In genomic region chr5:132355935-132356334, GRCm38 (mm10) we compare ENCODE assay signal across 13 mouse cellular contexts.
"Had no signal": no experiment of that assay in that cellular context is flagged by ENCODE, and none has a peak within 500 bp of the region (broad histone marks: within the 10 kb centered on the region; RNA-seq: fewer than 3 reads in every experiment).

No protein-coding gene starts in this region.

- H3K27me3 ChIP-seq: limb, embryonic 15.5 days; liver, embryonic 15.5 days; lung, embryonic 15.5 days; midbrain, embryonic 15.5 days had no signal

- H3K4me3 ChIP-seq: limb, embryonic 15.5 days; liver, embryonic 15.5 days; lung, embryonic 15.5 days; midbrain, embryonic 15.5 days had no signal

- H3K9me3 ChIP-seq: limb, embryonic 15.5 days; liver, embryonic 15.5 days; lung, embryonic 15.5 days; midbrain, embryonic 15.5 days had no signal

- H3K4me2 ChIP-seq: limb, embryonic 15.5 days; liver, embryonic 15.5 days; lung, embryonic 15.5 days; midbrain, embryonic 11.5 days; midbrain, embryonic 15.5 days had no signal

- H3K27ac ChIP-seq: hindbrain, postnatal 0 days; limb, embryonic 15.5 days; liver, embryonic 15.5 days; lung, embryonic 15.5 days; midbrain, embryonic 15.5 days had no signal

- H3K9ac ChIP-seq: limb, embryonic 15.5 days; liver, embryonic 15.5 days; lung, embryonic 15.5 days; midbrain, embryonic 15.5 days had no signal

- DNase-seq: kidney, adult 2 months; kidney, postnatal 14 days; layer of hippocampus, postnatal 36 days; lung, postnatal 4 days; right cerebral cortex, adult 18-20 months; right cerebral cortex, postnatal 25 days; thymus, postnatal 4 days had no signal

- H3K36me3 ChIP-seq: limb, embryonic 15.5 days; liver, embryonic 15.5 days; lung, embryonic 15.5 days; midbrain, embryonic 15.5 days had no signal

- ATAC-seq: hindbrain, postnatal 0 days; midbrain, embryonic 15.5 days had no signal

- H3K4me1 ChIP-seq: liver, embryonic 15.5 days; midbrain, embryonic 15.5 days had no signal
